Mouse (Mus musculus) G1E (cell line): ENCODE data around the gene Wipf3. TPM values are rescaled to one million over a fixed set of nuclear protein-coding genes. Genes with fewer than 3 reads are reported as not detected.

ENCODE experiments used
- ATAC-seq: 2 replicates; pipeline ENCODE4 v1.8.0; 2016; ENCODE audit warnings: mild to moderate bottlenecking; ENCODE audit not compliant: insufficient number of reproducible peaks, poor library complexity, low FRiP score, severe bottlenecking; ENCODE audit errors: extremely low read depth
- DNase-seq: peaks from one replicate; pipeline ENCODE4 v3.0.0; 2012; ENCODE audit warnings: low spot score
- H3K27me3 ChIP-seq: 2 replicates; pipeline ENCODE4 v1.6.1; 2012; ENCODE audit warnings: mild to moderate bottlenecking, low read length, inconsistent platforms; ENCODE audit not compliant: insufficient read depth
- H3K36me3 ChIP-seq: replicated peaks from 2 replicates; pipeline ENCODE3; 2012; ENCODE audit warnings: mild to moderate bottlenecking, inconsistent platforms
- H3K4me1 ChIP-seq: 2 replicates; pipeline ENCODE4 v1.6.1; 2012; ENCODE audit warnings: low read depth, low read length, inconsistent platforms, mixed read lengths; ENCODE audit not compliant: insufficient read depth
- H3K4me3 ChIP-seq: 2 replicates; pipeline ENCODE4 v1.5.1; 2012; ENCODE audit warnings: low read depth, mild to moderate bottlenecking, inconsistent platforms, low read length, moderate library complexity, mixed read lengths
- H3K9me3 ChIP-seq: replicated peaks from 2 replicates; pipeline ENCODE4 v1.6.1; 2012; ENCODE audit warnings: inconsistent platforms
- CTCF ChIP-seq: IDR thresholded peaks from 2 replicates; pipeline ENCODE4 v1.5.1; 2012; ENCODE audit warnings: low read depth, low read length, inconsistent platforms, mixed read lengths
- GATA1 ChIP-seq: IDR thresholded peaks from 2 replicates; pipeline ENCODE4 v1.6.1; 2012; ENCODE audit warnings: borderline replicate concordance, low read length, inconsistent platforms, mixed read lengths
- GATA2 ChIP-seq: IDR thresholded peaks from 2 replicates; pipeline ENCODE4 v1.6.1; 2012; ENCODE audit warnings: low read depth, low read length, inconsistent platforms, borderline replicate concordance
- POLR2AphosphoS5 ChIP-seq: IDR thresholded peaks from 2 replicates; pipeline ENCODE4 v1.6.1; 2012; ENCODE audit warnings: low read depth, low read length, inconsistent platforms; ENCODE audit not compliant: insufficient replicate concordance
- TAL1 ChIP-seq: conservative IDR thresholded peaks from 2 replicates; pipeline ENCODE4 v1.6.1; 2012; ENCODE audit warnings: low read depth, low read length, inconsistent platforms, mixed read lengths
- polyA plus RNA-seq: library from polyadenylated mRNA; stranded (reverse); fragments of >175 nt; gene quantifications from 2 replicates; pipeline ENCODE4 v1.2.3, GENCODE M21; 2012
- total RNA-seq, 2 experiments: library from RNA; stranded (forward) in 1 of 2; stranded (reverse) in 1 of 2; fragments of 200-1000 nt in 1 of 2; fragments of >200 nt in 1 of 2; fragmentation: Nextera tagmentation in 1 of 2; gene quantifications; 2 replicates each; pipeline ENCODE4 v1.2.3; 2014 to 2017

Wipf3 gene
- total and polyA plus RNA-seq, 3 experiments = 0.11 TPM; not detected in 2

DNA sequence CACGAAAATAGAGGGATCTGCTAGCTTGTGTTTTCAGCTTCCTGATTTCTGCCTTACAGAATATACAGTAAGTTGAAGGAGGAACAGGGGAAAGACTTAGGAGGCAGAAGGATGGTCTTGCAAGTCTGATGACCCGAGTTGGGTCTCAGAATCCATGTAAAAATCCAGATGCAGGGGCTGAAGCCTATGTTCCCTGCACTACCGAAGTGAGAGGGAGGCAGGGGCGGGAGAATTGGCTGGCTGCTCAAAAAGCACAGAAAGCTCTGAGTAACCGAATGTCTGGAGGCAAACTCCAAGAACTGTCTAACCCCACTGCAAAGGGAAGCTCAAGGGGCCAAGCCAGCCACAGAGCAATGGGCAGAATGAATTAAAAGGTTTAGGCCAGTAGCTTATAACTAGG is 41.7 kb upstream of the Wipf3 start:
- DNase-seq = no peak
- H3K27me3 ChIP-seq = no peaks in the 10 kb centered on the region
- peaks cover 14% of the 10 kb centered on the region for H3K9me3 ChIP-seq
- H3K36me3 ChIP-seq = no peaks in the 10 kb centered on the region
- H3K4me1 ChIP-seq = no peaks in the 10 kb centered on the region
- TF ChIP-seq CTCF = no peak
- TF ChIP-seq GATA1 = no peak
- TF ChIP-seq GATA2 = no peak
- TF ChIP-seq POLR2AphosphoS5 = no peak
- no peak for TF ChIP-seq TAL1
- no peak overlapping the region for H3K4me3 ChIP-seq
- no peak for ATAC-seq

DNA sequence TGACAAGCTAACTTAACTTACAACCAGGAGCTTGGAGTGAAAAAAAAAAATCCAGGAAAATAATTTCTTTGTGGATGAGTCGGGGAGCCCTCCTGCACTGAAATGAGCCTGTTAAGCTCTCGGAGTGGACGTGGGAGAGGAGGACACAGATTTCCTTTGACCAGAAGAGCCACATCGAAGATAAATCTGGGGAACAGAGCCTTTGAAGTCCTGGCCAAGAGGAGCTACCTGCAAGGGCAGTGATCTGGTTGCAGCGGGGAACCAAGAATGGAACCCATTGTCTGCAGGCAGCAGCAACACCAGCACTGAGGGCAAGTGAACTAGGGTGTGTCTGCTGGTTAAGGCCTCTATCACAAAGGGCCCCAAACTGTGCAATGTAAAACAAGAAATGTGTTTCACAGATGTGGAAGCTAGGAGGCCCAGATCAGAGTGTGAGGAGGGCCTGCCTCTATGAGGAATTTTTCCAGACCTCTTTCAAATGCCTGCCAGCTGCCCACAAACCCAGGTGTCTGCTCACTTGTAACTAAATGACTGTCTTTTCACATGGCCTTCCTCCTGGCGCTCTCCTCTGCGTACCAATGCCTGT is 40.6 kb upstream of the Wipf3 start:
- no peaks in the 10 kb centered on the region for H3K36me3 ChIP-seq
- no peaks in the 10 kb centered on the region for H3K27me3 ChIP-seq
- DNase-seq = no peak
- H3K9me3 ChIP-seq = peaks cover 9% of the 10 kb centered on the region
- TF ChIP-seq GATA2 = no peak
- no peak for TF ChIP-seq POLR2AphosphoS5
- no peak for TF ChIP-seq TAL1
- TF ChIP-seq GATA1 = no peak
- TF ChIP-seq CTCF = no peak
- no peak overlapping the region for H3K4me3 ChIP-seq
- no peak for ATAC-seq
- no peaks in the 10 kb centered on the region for H3K4me1 ChIP-seq

DNA sequence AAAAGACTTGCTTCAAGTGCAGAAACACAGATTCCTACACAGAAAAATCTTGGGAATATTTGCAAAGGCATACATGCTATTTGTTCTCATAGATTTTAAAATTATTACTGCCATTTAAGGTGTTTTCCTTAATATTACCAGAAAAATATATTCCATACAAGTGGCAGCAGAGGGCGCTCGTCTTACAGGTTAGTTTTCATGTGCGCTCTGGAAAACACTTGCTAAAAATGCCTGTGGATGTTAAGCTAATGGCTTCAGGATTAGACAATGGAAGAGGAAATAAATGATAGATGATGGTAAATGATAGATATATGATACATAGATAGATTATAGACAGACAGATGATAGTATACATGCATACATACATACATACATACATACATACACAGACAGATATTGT is 37.6 kb upstream of the Wipf3 start:
- H3K27me3 ChIP-seq = no peaks in the 10 kb centered on the region
- DNase-seq = no peak
- H3K9me3 ChIP-seq = peaks cover 6% of the 10 kb centered on the region; the same call in 1 of the 2 replicates
- no peaks in the 10 kb centered on the region for H3K4me1 ChIP-seq
- H3K36me3 ChIP-seq = no peaks in the 10 kb centered on the region
- TF ChIP-seq GATA2 = no peak
- TF ChIP-seq CTCF = no peak
- no peak for TF ChIP-seq GATA1
- no peak for TF ChIP-seq TAL1
- TF ChIP-seq POLR2AphosphoS5 = no peak
- no peak for ATAC-seq
- no peak overlapping the region for H3K4me3 ChIP-seq

DNA sequence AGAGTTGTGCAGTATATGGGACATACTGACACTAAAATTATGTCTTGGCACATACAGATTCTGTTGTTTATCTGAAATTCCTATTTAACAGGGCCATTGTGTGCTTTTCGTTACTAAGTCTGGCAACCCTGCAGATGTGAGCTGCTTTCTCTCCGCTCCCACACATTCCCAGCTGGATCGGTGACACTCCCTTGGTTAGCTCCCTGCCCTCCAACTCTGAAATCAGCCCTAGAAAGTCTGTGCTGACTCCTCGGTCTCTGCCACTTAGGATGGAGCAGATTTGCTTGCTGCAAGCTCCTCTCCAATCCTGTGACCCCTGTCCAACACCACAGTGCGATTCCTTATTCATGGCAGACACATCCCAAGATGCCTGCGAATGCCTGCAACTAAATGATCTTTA is 35.5 kb upstream of the Wipf3 start:
- H3K27me3 ChIP-seq = no peaks in the 10 kb centered on the region
- H3K4me3 ChIP-seq = no peak overlapping the region
- no peak for TF ChIP-seq GATA1
- no peak for TF ChIP-seq CTCF
- no peak for TF ChIP-seq GATA2
- TF ChIP-seq TAL1 = no peak
- no peak for TF ChIP-seq POLR2AphosphoS5
- no peaks in the 10 kb centered on the region for H3K4me1 ChIP-seq
- ATAC-seq (no peak), DNase-seq (no peak)
- H3K9me3 ChIP-seq = peaks cover 6% of the 10 kb centered on the region; the same call in 1 of the 2 replicates
- no peaks in the 10 kb centered on the region for H3K36me3 ChIP-seq

DNA sequence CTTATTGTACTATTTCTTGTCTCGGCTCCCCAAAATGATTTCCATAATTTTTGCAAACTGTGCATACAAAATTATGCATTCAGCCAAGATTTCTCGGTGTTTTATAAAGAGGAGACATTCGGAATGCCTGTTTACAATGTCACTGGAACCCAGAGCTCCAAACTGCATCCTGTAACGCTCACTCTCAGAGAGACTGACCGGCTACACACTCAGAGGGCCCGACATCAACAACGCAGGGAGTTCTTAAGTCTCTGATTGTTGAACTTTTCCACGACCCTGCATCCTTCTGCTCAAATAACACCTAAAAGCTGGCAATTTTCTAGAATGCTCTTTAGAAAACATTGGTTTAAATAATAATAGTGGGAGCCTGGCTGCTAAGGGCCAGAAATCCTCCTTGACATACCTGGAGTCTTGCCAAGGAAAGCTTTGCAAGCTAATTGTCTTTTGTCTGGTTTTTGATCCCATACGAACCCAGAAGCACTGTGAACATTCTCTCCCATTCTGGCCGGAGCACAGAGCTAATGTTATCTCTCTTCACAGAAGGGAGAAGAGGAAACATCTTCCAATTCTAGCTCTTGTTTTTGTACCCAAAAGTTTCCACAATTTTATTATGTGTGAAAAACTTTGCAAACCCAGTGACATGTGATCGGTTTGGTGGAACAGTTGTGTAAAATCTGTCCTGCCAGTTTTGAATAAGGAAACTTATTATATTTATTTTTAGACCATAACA is 30.0 kb upstream of the Wipf3 start:
- H3K27me3 ChIP-seq = no peaks in the 10 kb centered on the region
- TF ChIP-seq POLR2AphosphoS5 = no peak
- TF ChIP-seq GATA1 = no peak
- peaks cover 4% of the 10 kb centered on the region; the same call in 1 of the 2 replicates for H3K9me3 ChIP-seq
- ATAC-seq (no peak), DNase-seq (no peak)
- no peaks in the 10 kb centered on the region for H3K4me1 ChIP-seq
- H3K36me3 ChIP-seq = no peaks in the 10 kb centered on the region
- H3K4me3 ChIP-seq = no peak overlapping the region

DNA sequence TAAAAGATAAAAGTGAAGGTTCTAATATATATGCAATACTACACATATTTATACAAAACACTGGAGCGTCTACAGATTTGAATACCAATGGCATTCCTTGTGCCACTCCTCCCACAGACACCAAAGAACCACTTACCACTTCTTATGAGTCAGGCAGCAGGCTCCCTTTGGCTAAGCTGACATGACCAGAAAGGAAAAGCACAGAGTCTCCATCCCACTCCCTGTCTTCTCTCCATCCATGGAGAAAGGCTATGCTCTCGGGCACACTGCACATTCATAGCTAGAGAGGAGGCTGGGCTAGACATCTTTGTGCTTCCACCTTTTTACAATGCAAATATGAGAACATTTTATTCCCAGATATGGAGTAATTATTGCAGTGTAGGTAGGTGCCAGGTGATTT is 27.9 kb upstream of the Wipf3 start:
- Histone ChIP-seq H3K4me3 (no peak overlapping the region), H3K9me3 (no peaks in the 10 kb centered on the region), H3K4me1 (no peaks in the 10 kb centered on the region), H3K36me3 (no peaks in the 10 kb centered on the region), H3K27me3 (no peaks in the 10 kb centered on the region)
- DNase-seq (no peak), ATAC-seq (no peak)
- TF ChIP-seq GATA1 (no peak), GATA2 (no peak), CTCF (no peak), TAL1 (no peak), POLR2AphosphoS5 (no peak)
